Mouse (Mus musculus): ENCODE results near the gene Mars. TPM values are rescaled to one million over a fixed set of nuclear protein-coding genes. Genes with fewer than 3 reads are reported as not detected.

Mars gene
- total and polyA plus RNA-seq, 3 experiments = 143 to 224 (median 161) TPM

- Histone ChIP-seq H3K4me1 (ENCODE audit: control insufficient read depth in 1 of 2, insufficient read depth in 2 of 2) (peaks cover 20 to 49% of the 10 kb centered on the region in 2 experiments), H3K9ac (ENCODE audit: insufficient read depth, low read depth) (peak overlapping the region; percentile 97), H3K4me3 (replicated peaks in 1 of 3; ENCODE audit: low read depth in 2 of 3, low read length in 2 of 3, poor library complexity in 1 of 3) (peak overlapping the region; percentile 72 to 98 (median 79)), H3K79me2 (replicated peaks; ENCODE audit: control insufficient read depth, extremely low read depth, insufficient read depth, poor library complexity, severe bottlenecking) (peaks cover 53% of the 10 kb centered on the region), H3K9me3 (replicated peaks; ENCODE audit: low read length) (no peaks in the 10 kb centered on the region), H3K4me2 (ENCODE audit: insufficient read depth, low read depth, poor library complexity, severe bottlenecking) (peak overlapping the region; percentile 18; the same call in 1 of the 2 replicates), H3K27ac (ENCODE audit: insufficient read depth, low read depth) (peak overlapping the region; percentile 99), H3K36me3 (replicated peaks in 1 of 2; ENCODE audit: control insufficient read depth in 1 of 2, insufficient read depth in 1 of 2, low read length in 1 of 2) (peaks cover 50 to 60% of the 10 kb centered on the region in 2 experiments), H3K27me3 (replicated peaks) (no peaks in the 10 kb centered on the region)
- DNase-seq (ENCODE audit: extremely low read depth) = peak; percentile 100
- dilution Hi-C loops (cut with MboI; ENCODE audit: extremely low pct_ligation_motif_present, extremely low pct_unique_long_range_greater_than_20kb, low sequenced_read_pairs) = no loop called here
- TF ChIP-seq EP300 (IDR thresholded peaks at IDR 0.05; ENCODE audit: low read length) = peak; percentile 35; the same call in 1 of the 2 replicates
- TF ChIP-seq GABPA (IDR thresholded peaks at IDR 0.05; ENCODE audit: insufficient replicate concordance, low read depth, low read length) = no peak
- TF ChIP-seq USF1 (IDR thresholded peaks at IDR 0.05; ENCODE audit: low read depth, low read length) = peak; percentile 85
- no peak for TF ChIP-seq UBTF (IDR thresholded peaks at IDR 0.05; ENCODE audit: low read depth, low read length)
- peak; percentile 100 for TF ChIP-seq ELF1 (IDR thresholded peaks at IDR 0.05; ENCODE audit: low read depth, low read length)
- TF ChIP-seq TCF12 (IDR thresholded peaks at IDR 0.05; ENCODE audit: low read depth, low read length) = peak; percentile 88
- no peak for TF ChIP-seq IRF4 (IDR thresholded peaks at IDR 0.05; ENCODE audit: low read depth, low read length)
- TF ChIP-seq BHLHE40 (IDR thresholded peaks at IDR 0.05; ENCODE audit: low read depth, low read length) = peak; percentile 95
- no peak for TF ChIP-seq JUN (IDR thresholded peaks at IDR 0.05; ENCODE audit: insufficient read depth, low read depth, low read length)
- TF ChIP-seq ZKSCAN1 (IDR thresholded peaks at IDR 0.05; ENCODE audit: borderline replicate concordance, low read depth, low read length) = no peak
- peak; percentile 99 for TF ChIP-seq POLR2AphosphoS2 (IDR thresholded peaks at IDR 0.05; ENCODE audit: low read depth, low read length)
- TF ChIP-seq POLR2A (IDR thresholded peaks at IDR 0.05; ENCODE audit: low read depth, low read length) = peak; percentile 100
- no peak for TF ChIP-seq ZC3H11A (IDR thresholded peaks at IDR 0.05; ENCODE audit: low read depth, low read length)
- no peak; the same call in 1 of the 2 replicates for TF ChIP-seq CHD1 (IDR thresholded peaks at IDR 0.05; ENCODE audit: low read depth, low read length)
- peak; percentile 76 for TF ChIP-seq HCFC1 (IDR thresholded peaks at IDR 0.05; ENCODE audit: low read depth, low read length)
- TF ChIP-seq RCOR1 (conservative IDR thresholded peaks at IDR 0.05; ENCODE audit: low read depth, low read length) = no peak; the same call in 1 of the 2 replicates
- no peak for TF ChIP-seq JUND (conservative IDR thresholded peaks at IDR 0.05; ENCODE audit: low read depth, low read length)
- peak; percentile 99 for TF ChIP-seq NELFE (IDR thresholded peaks at IDR 0.05; ENCODE audit: low read depth, low read length)
- no peak; the same call in 1 of the 2 replicates for TF ChIP-seq USF2 (conservative IDR thresholded peaks at IDR 0.05; ENCODE audit: low read depth, low read length)
- TF ChIP-seq ETS1 (conservative IDR thresholded peaks at IDR 0.05; ENCODE audit: low read depth, low read length) = peak; percentile 88
- TF ChIP-seq CHD2 (IDR thresholded peaks at IDR 0.05; ENCODE audit: low read length) = peak; percentile 92
- TF ChIP-seq MXI1 (IDR thresholded peaks at IDR 0.05; ENCODE audit: low read depth, low read length) = peak; percentile 86
- peak; percentile 93 for TF ChIP-seq NRF1 (IDR thresholded peaks at IDR 0.05; ENCODE audit: low read depth, low read length)
- peak; percentile 99 for TF ChIP-seq ZMIZ1 (IDR thresholded peaks at IDR 0.05; ENCODE audit: low read depth, low read length)
- TF ChIP-seq PAX5 (IDR thresholded peaks at IDR 0.05; ENCODE audit: low read length) = no peak
- TF ChIP-seq MAZ (IDR thresholded peaks at IDR 0.05; ENCODE audit: low read depth, low read length) = peak; percentile 99; the same call in 1 of the 2 replicates
- peak; percentile 63; the same call in 1 of the 2 replicates for TF ChIP-seq KAT2A (IDR thresholded peaks at IDR 0.05; ENCODE audit: insufficient replicate concordance, low read length)
- TF ChIP-seq ZNF384 (IDR thresholded peaks at IDR 0.05; ENCODE audit: low read depth, low read length) = no peak
- TF ChIP-seq CTCF (conservative IDR thresholded peaks at IDR 0.05 in 1 of 2, IDR thresholded peaks at IDR 0.05 in 1 of 2; ENCODE audit: low read depth in 2 of 2, low read length in 2 of 2) = no peak
- TF ChIP-seq MAFK (IDR thresholded peaks at IDR 0.05; ENCODE audit: insufficient replicate concordance, low read length) = no peak
- peak; percentile 82 for TF ChIP-seq MAX (IDR thresholded peaks at IDR 0.05; ENCODE audit: low read length)
- TF ChIP-seq SIN3A (IDR thresholded peaks at IDR 0.05; ENCODE audit: low read length) = peak; percentile 87
- TF ChIP-seq TBP (conservative IDR thresholded peaks at IDR 0.05; ENCODE audit: low read depth, low read length) = peak; percentile 98
- peak; percentile 76 for TF ChIP-seq MEF2A (IDR thresholded peaks at IDR 0.05; ENCODE audit: borderline replicate concordance, low read depth, low read length)
- peak; percentile 64 for TF ChIP-seq MYC (IDR thresholded peaks at IDR 0.05; ENCODE audit: low read depth, low read length)
- TF ChIP-seq E2F4 (IDR thresholded peaks at IDR 0.05; ENCODE audit: insufficient replicate concordance, low read depth, low read length) = no peak
- TF ChIP-seq SMC3 (IDR thresholded peaks at IDR 0.05; ENCODE audit: low read depth, low read length) = no peak
- TF ChIP-seq RAD21 (IDR thresholded peaks at IDR 0.05; ENCODE audit: low read depth, low read length) = no peak
- in situ Hi-C loops (cut with MboI; ENCODE audit: low pct_ligation_motif_present, low pct_unique_long_range_greater_than_20kb, low sequenced_read_pairs) = no loop called here
Measured at GRCm38 (mm10) chr10:127290307-127290929, 21.2 kb downstream of the Mars start.

Measured in CH12.LX (cell line).